Mouse (Mus musculus) liver, embryonic 13.5 days (tissue): ENCODE data around the gene Fkbp4. TPM values are rescaled to one million over a fixed set of nuclear protein-coding genes. Genes with fewer than 3 reads are reported as not detected.

ENCODE experiments used
- ATAC-seq: fragments of 200-750 bp; cut with Nextera tagmentation; 2 replicates; pipeline ENCODE4 v1.8.0; 2017; ENCODE audit warnings: low read depth, mild to moderate bottlenecking, moderate number of reproducible peaks, moderate library complexity
- DNase-seq: peaks from one replicate; pipeline ENCODE4 v3.0.0; 2022
- H3K27ac ChIP-seq: fragments of 300-500 bp; sonication (generic); 2 replicates; pipeline ENCODE4 v1.5.1; 2015; ENCODE audit warnings: moderate library complexity, mild to moderate bottlenecking, inconsistent platforms
- H3K27me3 ChIP-seq: fragments of 300-500 bp; sonication (generic); 2 replicates; pipeline ENCODE4 v1.6.1; 2015; ENCODE audit warnings: mild to moderate bottlenecking, inconsistent platforms
- H3K36me3 ChIP-seq: fragments of 300-500 bp; sonication (generic); 2 replicates; pipeline ENCODE4 v1.6.1; 2015; ENCODE audit warnings: mild to moderate bottlenecking, inconsistent platforms
- H3K4me1 ChIP-seq: fragments of 300-500 bp; sonication (generic); replicated peaks from 2 replicates; pipeline ENCODE4 v1.6.1; 2015; ENCODE audit warnings: inconsistent platforms
- H3K4me2 ChIP-seq: fragments of 300-500 bp; sonication (generic); 2 replicates; pipeline ENCODE4 v1.6.1; 2015; ENCODE audit warnings: inconsistent platforms, mild to moderate bottlenecking, moderate library complexity
- H3K4me3 ChIP-seq: fragments of 300-500 bp; sonication (generic); replicated peaks from 2 replicates; pipeline ENCODE4 v1.5.1; 2015; ENCODE audit warnings: mild to moderate bottlenecking, inconsistent platforms
- H3K9ac ChIP-seq: fragments of 300-500 bp; sonication (generic); 2 replicates; pipeline ENCODE4 v1.6.1; 2015; ENCODE audit warnings: mild to moderate bottlenecking, inconsistent platforms
- H3K9me3 ChIP-seq: fragments of 300-500 bp; sonication (generic); replicated peaks from 2 replicates; pipeline ENCODE4 v1.6.1; 2016; ENCODE audit warnings: inconsistent platforms
- WGBS: fragments of 180-500 bp; shearing (Covaris S2); methylation state at CpG from one replicate; pipeline ENCODE4 v1.1.7; 2015; ENCODE audit not compliant: insufficient replicate concordance; 5-methylcytosine and 5-hydroxymethylcytosine counted together
- polyA plus RNA-seq: library from polyadenylated mRNA; unstranded; fragments of >200 nt; fragmentation: Nextera tagmentation; extraction: Ambion mirVana; gene quantifications from 2 replicates; pipeline ENCODE4 v1.2.1, GENCODE M21; 2015

Gene Fkbp4
- polyA plus RNA-seq, 1 experiment from 2014 or later: 273 TPM

- Histone ChIP-seq H3K9me3 (no peaks in the 10 kb centered on the region), H3K27me3 (no peaks in the 10 kb centered on the region), H3K4me3 (peak overlapping the region; percentile 93), H3K4me1 (peaks cover 47% of the 10 kb centered on the region), H3K9ac (peak overlapping the region; percentile 96), H3K36me3 (peaks cover 53% of the 10 kb centered on the region), H3K27ac (no peak overlapping the region), H3K4me2 (peak overlapping the region; percentile 99)
- ATAC-seq: no peak
- WGBS: 78% methylated on average over 8 of the region's 8 CpGs
- no peak for DNase-seq
Observed at GRCm38 (mm10) chr6:128436356-128437005, 2.0 kb downstream of the Fkbp4 start.

- ATAC-seq (no peak), DNase-seq (no peak)
- Histone ChIP-seq H3K36me3 (peaks cover 62% of the 10 kb centered on the region), H3K27ac (no peak overlapping the region), H3K4me3 (no peak overlapping the region), H3K9ac (no peak overlapping the region), H3K4me1 (peaks cover 50% of the 10 kb centered on the region), H3K4me2 (no peak overlapping the region), H3K9me3 (no peaks in the 10 kb centered on the region), H3K27me3 (no peaks in the 10 kb centered on the region)
- WGBS: 57% methylated on average over 5 of the region's 5 CpGs
Observed at GRCm38 (mm10) chr6:128435474-128435873, 3.0 kb downstream of the Fkbp4 start.

- no peak for DNase-seq
- no peaks in the 10 kb centered on the region for H3K9me3 ChIP-seq
- H3K27me3 ChIP-seq: no peaks in the 10 kb centered on the region
- H3K36me3 ChIP-seq: peaks cover 81% of the 10 kb centered on the region
- H3K9ac ChIP-seq: no peak overlapping the region
- H3K4me1 ChIP-seq: peaks cover 47% of the 10 kb centered on the region
- no peak for ATAC-seq
- 88% methylated on average over 13 of the region's 13 CpGs for WGBS
- H3K27ac ChIP-seq: no peak overlapping the region
- H3K4me3 ChIP-seq: no peak overlapping the region
- no peak overlapping the region for H3K4me2 ChIP-seq
Observed at GRCm38 (mm10) chr6:128433566-128433965, 4.9 kb downstream of the Fkbp4 start.

DNA sequence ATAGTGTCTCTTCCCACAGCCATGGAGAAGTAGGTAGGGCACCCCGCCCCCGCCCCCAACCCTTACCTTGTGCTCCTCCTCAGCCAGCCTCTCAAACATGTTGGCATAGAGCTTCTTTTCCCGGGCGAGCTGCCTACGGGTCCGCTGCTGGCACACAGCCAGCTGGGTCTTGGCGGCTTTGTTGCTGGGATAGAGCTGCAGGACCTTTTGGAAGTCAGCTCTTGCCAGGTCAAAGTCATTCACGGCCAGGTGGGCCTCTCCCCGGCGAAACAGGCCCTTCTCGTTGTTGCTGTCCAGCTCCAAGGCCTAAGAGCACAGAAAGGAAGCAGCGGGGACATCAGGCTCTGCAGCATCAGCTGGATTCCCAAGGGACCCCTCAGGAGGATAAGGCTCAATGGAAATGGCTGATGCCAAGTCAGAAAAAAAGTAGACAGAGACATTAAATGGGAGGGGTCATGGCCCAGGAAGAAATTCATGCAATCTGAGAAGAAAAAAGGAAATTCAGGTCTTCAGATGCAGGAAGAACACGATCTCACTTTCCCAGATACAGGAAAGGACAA is 6.0 kb downstream of the Fkbp4 start:
- Histone ChIP-seq H3K9ac (no peak overlapping the region), H3K36me3 (peaks cover 87% of the 10 kb centered on the region), H3K4me1 (peaks cover 43% of the 10 kb centered on the region), H3K9me3 (no peaks in the 10 kb centered on the region), H3K27me3 (no peaks in the 10 kb centered on the region), H3K4me2 (no peak overlapping the region), H3K27ac (no peak overlapping the region), H3K4me3 (no peak overlapping the region)
- DNase-seq (no peak), ATAC-seq (no peak)
- 91% methylated on average over 13 of the region's 13 CpGs for WGBS

- H3K27me3 ChIP-seq: no peaks in the 10 kb centered on the region
- H3K4me2 ChIP-seq: no peak overlapping the region
- peaks cover 28% of the 10 kb centered on the region for H3K4me1 ChIP-seq
- H3K27ac ChIP-seq: no peak overlapping the region; the same call in 1 of the 2 replicates
- 71% methylated on average over 6 of the region's 6 CpGs for WGBS
- H3K36me3 ChIP-seq: peaks cover 67% of the 10 kb centered on the region
- no peaks in the 10 kb centered on the region for H3K9me3 ChIP-seq
- H3K9ac ChIP-seq: no peak overlapping the region
- DNase-seq: no peak
- no peak for ATAC-seq
- H3K4me3 ChIP-seq: no peak overlapping the region
Observed at GRCm38 (mm10) chr6:128429826-128430225, 8.7 kb downstream of the Fkbp4 start.

- no peak for DNase-seq
- Histone ChIP-seq H3K9me3 (no peaks in the 10 kb centered on the region), H3K27me3 (no peaks in the 10 kb centered on the region), H3K27ac (no peak overlapping the region; the same call in 1 of the 2 replicates), H3K36me3 (peaks cover 62% of the 10 kb centered on the region), H3K4me3 (no peak overlapping the region), H3K4me2 (no peak overlapping the region), H3K4me1 (peaks cover 28% of the 10 kb centered on the region), H3K9ac (no peak overlapping the region)
- ATAC-seq: no peak
- WGBS: 67% methylated on average over 2 of the region's 2 CpGs
Observed at GRCm38 (mm10) chr6:128429300-128429699, 9.2 kb downstream of the Fkbp4 start.

- Histone ChIP-seq H3K9ac (no peak overlapping the region), H3K9me3 (no peaks in the 10 kb centered on the region), H3K4me2 (no peak overlapping the region), H3K27me3 (no peaks in the 10 kb centered on the region), H3K4me3 (no peak overlapping the region), H3K4me1 (peaks cover 40% of the 10 kb centered on the region), H3K36me3 (peaks cover 45% of the 10 kb centered on the region), H3K27ac (no peak overlapping the region)
- ATAC-seq: no peak
- no peak for DNase-seq
- WGBS: 91% methylated on average over 5 of the region's 5 CpGs
Observed at GRCm38 (mm10) chr6:128427571-128427970, 10.9 kb downstream of the Fkbp4 start.

DNA sequence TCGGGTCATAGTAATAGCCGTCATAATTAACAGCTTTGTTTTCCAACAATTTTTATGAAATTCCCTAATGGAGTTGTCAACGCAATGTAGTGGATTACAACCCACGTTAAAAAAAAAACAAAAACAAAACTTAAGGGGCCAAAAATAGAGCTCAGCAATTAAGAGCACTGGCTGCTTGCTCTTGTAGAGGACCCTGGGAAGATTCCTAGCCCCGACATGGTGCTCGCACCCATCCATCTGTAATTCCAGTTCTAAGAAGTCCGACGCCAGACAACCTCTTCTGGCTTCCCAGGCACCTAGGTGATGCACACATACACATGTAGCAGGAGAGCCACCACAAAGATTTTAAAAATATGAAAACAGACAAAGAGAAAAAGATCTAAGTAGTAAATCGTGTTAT is 13.4 kb downstream of the Fkbp4 start:
- ATAC-seq: no peak
- H3K4me2 ChIP-seq: peak overlapping the region; percentile 80
- peak overlapping the region; percentile 74 for H3K4me3 ChIP-seq
- DNase-seq: no peak
- WGBS: 18% methylated on average over 9 of the region's 9 CpGs
- peak overlapping the region; percentile 79 for H3K9ac ChIP-seq
- peak overlapping the region; percentile 93 for H3K27ac ChIP-seq
- no peaks in the 10 kb centered on the region for H3K27me3 ChIP-seq
- H3K4me1 ChIP-seq: peaks cover 43% of the 10 kb centered on the region
- no peaks in the 10 kb centered on the region for H3K9me3 ChIP-seq
- peaks cover 25% of the 10 kb centered on the region for H3K36me3 ChIP-seq

DNA sequence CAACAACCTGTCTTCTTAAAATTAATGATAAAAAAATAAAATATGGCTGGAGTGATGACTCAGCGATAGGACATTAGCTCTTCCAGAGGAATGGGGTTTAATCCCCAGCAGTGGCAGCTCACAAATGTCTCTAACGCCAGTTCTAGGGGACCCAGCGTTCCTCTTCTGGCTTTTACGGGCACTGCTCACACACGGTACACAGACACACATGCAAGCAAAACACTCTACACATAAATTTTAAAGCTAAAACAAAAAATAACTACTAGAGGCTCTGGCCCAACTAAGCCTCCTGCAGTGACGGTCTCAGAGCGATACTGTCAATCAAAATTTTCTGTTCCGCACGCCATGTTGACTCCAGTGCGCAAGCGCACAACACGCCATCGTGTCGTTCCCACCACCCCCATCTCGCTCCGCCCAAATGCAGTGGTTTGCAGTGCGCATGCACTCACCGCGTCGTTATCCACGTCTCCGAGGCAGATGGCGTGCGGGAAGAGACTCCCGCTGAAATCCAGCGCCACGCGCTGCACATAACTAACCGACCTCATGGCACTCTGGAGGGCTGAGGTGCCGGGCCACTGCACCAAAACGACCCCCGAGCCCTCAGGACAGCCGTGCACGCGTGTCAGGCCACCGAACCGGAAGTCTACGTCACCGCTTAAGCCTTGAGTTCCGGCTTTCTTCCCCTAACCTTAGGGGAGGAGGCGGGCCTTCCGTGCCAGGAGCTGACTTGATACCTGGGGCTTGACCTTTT is 14.0 kb downstream of the Fkbp4 start, which contains the start of gene Itfg2:
Gene Itfg2 (minus strand): TSS at position 663 of the 751 bp plus-strand sequence.
- Histone ChIP-seq H3K4me2 (peak within 1 kb of the TSS; percentile 80), H3K9ac (peak within 1 kb of the TSS; percentile 79), H3K4me3 (peak within 1 kb of the TSS; percentile 74), H3K27ac (peak within 1 kb of the TSS; percentile 93), H3K36me3 (peaks cover 22% of the 10 kb centered on the region), H3K4me1 (peaks cover 37% of the 10 kb centered on the region), H3K27me3 (no peaks in the 10 kb centered on the region), H3K9me3 (no peaks in the 10 kb centered on the region)
- ATAC-seq (peak; percentile 92), DNase-seq (peak; percentile 92)
- WGBS: under 1% methylated on average over 42 of the region's 42 CpGs

- peaks cover 33% of the 10 kb centered on the region for H3K4me1 ChIP-seq
- peak overlapping the region; percentile 80 for H3K4me2 ChIP-seq
- peaks cover 17% of the 10 kb centered on the region for H3K36me3 ChIP-seq
- WGBS: 16% methylated on average over 16 of the region's 16 CpGs
- H3K9ac ChIP-seq: peak overlapping the region; percentile 79
- peak overlapping the region; percentile 74 for H3K4me3 ChIP-seq
- no peaks in the 10 kb centered on the region for H3K9me3 ChIP-seq
- ATAC-seq (peak; percentile 81), DNase-seq (peak; percentile 55)
- H3K27ac ChIP-seq: peak overlapping the region; percentile 93
- no peaks in the 10 kb centered on the region for H3K27me3 ChIP-seq
Observed at GRCm38 (mm10) chr6:128423496-128424268, 14.8 kb downstream of the Fkbp4 start.

- H3K9me3 ChIP-seq: no peaks in the 10 kb centered on the region
- DNase-seq (no peak), ATAC-seq (no peak)
- H3K4me3 ChIP-seq: no peak overlapping the region
- H3K27me3 ChIP-seq: no peaks in the 10 kb centered on the region
- peaks cover 10% of the 10 kb centered on the region for H3K36me3 ChIP-seq
- no peak overlapping the region for H3K27ac ChIP-seq
- no peak overlapping the region for H3K9ac ChIP-seq
- 81% methylated on average over 3 of the region's 3 CpGs for WGBS
- no peak overlapping the region for H3K4me2 ChIP-seq
- peaks cover 40% of the 10 kb centered on the region for H3K4me1 ChIP-seq
Observed at GRCm38 (mm10) chr6:128421480-128421879, 17.0 kb downstream of the Fkbp4 start.
